Mouse (Mus musculus) heart, embryonic 15.5 days (tissue): ENCODE results near the gene Hipk1. TPM values are rescaled to one million over a fixed set of nuclear protein-coding genes. Genes with fewer than 3 reads are reported as not detected.

Experiments used
- ATAC-seq: fragments of 200-750 bp; cut with Nextera tagmentation; replicated peaks from 2 replicates; pipeline ENCODE4 v1.8.0; 2017; ENCODE audit warnings: low read depth, moderate TSS enrichment; ENCODE audit not compliant: insufficient number of reproducible peaks, insufficient read depth, low FRiP score
- H3K27ac ChIP-seq: fragments of 300-500 bp; sonication (generic); 2 replicates; pipeline ENCODE4 v1.5.1; 2015; ENCODE audit warnings: mild to moderate bottlenecking, inconsistent platforms
- H3K27me3 ChIP-seq: fragments of 300-500 bp; sonication (generic); 2 replicates; pipeline ENCODE4 v1.6.1; 2015; ENCODE audit warnings: inconsistent platforms
- H3K36me3 ChIP-seq: fragments of 300-500 bp; sonication (generic); 2 replicates; pipeline ENCODE4 v1.6.1; 2015; ENCODE audit warnings: mild to moderate bottlenecking, inconsistent platforms
- H3K4me1 ChIP-seq: fragments of 300-500 bp; sonication (generic); replicated peaks from 2 replicates; pipeline ENCODE4 v1.6.1; 2015; ENCODE audit warnings: inconsistent platforms
- H3K4me2 ChIP-seq: fragments of 300-500 bp; sonication (generic); 2 replicates; pipeline ENCODE4 v1.6.1; 2015; ENCODE audit warnings: inconsistent platforms, mild to moderate bottlenecking, moderate library complexity
- H3K4me3 ChIP-seq: fragments of 300-500 bp; sonication (generic); 2 replicates; pipeline ENCODE4 v1.5.1; 2015; ENCODE audit warnings: mild to moderate bottlenecking, inconsistent platforms
- H3K9ac ChIP-seq: fragments of 300-500 bp; sonication (generic); 2 replicates; pipeline ENCODE4 v1.6.1; 2015; ENCODE audit warnings: mild to moderate bottlenecking, inconsistent platforms
- H3K9me3 ChIP-seq: fragments of 300-500 bp; sonication (generic); replicated peaks from 2 replicates; pipeline ENCODE4 v1.6.1; 2016; ENCODE audit warnings: inconsistent platforms
- WGBS: fragments of 180-500 bp; shearing (Covaris S2); methylation state at CpG from one replicate; pipeline ENCODE4 v1.1.7; 2015; ENCODE audit warnings: mixed read lengths; 5-methylcytosine and 5-hydroxymethylcytosine counted together
- polyA plus RNA-seq: library from polyadenylated mRNA; unstranded; fragments of >200 nt; fragmentation: Nextera tagmentation; extraction: Ambion mirVana; gene quantifications from 2 replicates; pipeline ENCODE4 v1.2.1, GENCODE M21; 2015

Hipk1 gene
- polyA plus RNA-seq, 1 experiment from 2014 or later: 8.9 TPM

DNA sequence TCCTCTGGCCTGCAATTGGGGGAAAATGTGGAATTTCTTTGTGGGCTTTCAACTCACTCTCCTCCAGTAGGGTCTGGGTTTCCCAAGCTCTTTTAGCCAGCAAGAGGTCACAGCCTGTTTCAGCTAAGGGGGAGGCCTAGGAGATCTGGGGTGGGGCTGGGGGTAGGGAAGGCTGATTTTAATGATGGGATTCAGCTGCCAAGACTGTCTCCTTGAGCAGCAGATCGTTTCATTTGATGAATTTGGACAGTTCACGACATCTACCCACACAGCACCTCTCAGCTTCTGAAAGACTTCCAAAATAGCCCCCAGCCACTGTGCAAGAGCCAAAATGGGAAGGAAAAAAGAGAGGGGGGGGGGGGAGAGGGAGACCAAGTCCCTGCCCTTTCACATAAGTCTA is 58.2 kb downstream of the Hipk1 start:
- Histone ChIP-seq H3K9me3 (no peaks in the 10 kb centered on the region), H3K27ac (no peak overlapping the region), H3K9ac (no peak overlapping the region), H3K27me3 (no peaks in the 10 kb centered on the region; the same call in 1 of the 2 replicates), H3K36me3 (no peaks in the 10 kb centered on the region), H3K4me2 (no peak overlapping the region), H3K4me3 (no peak overlapping the region), H3K4me1 (peaks cover 50% of the 10 kb centered on the region)
- ATAC-seq: no peak
- 34% methylated on average over 2 of the region's 2 CpGs for WGBS

DNA sequence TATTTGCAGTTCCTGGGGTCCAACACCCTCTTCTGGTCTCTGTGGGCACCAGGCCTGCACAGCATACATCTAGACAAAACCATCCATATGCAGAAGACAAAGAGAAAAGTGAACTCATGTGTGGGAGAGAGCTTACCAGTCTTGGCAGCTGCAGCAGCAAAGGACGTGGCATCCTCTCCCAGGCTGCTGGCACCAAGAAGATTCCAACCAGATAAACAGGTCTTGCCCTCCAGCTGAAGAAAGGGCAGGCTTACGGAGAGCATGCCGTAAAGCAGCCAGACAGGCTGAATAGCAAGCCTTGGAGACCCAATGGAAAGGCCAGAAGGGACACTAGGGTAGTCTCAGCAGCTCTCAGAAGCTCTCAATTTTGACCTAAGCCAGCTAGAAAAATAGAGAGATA is 59.2 kb downstream of the Hipk1 start:
- ATAC-seq: no peak
- no peak overlapping the region for H3K4me3 ChIP-seq
- peaks cover 42% of the 10 kb centered on the region for H3K4me1 ChIP-seq
- H3K9me3 ChIP-seq: no peaks in the 10 kb centered on the region
- H3K27me3 ChIP-seq: no peaks in the 10 kb centered on the region; the same call in 1 of the 2 replicates
- H3K4me2 ChIP-seq: no peak overlapping the region
- no peak overlapping the region for H3K9ac ChIP-seq
- no peaks in the 10 kb centered on the region for H3K36me3 ChIP-seq
- no peak overlapping the region for H3K27ac ChIP-seq
- 88% methylated on average over 3 of the region's 3 CpGs for WGBS

DNA sequence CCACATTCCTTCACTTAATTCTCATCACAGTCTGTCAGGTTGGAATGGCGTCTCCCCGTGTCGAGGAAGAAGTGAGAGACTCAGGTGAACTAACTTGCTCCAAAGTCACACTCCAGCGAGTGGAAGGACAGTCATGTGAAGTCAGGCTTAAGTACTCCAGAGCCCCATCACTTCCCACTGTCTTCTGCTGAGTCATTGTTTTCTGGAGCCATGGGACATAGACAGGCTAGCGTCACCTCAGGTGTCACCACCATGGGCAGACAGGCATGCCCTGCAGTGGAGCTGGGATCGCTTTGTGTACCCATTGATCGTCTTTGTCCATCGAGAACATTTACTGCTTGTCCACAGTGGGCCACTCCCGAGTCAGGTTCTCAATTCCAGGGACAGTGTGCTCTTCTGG is 61.5 kb downstream of the Hipk1 start:
- WGBS: 76% methylated on average over 9 of the region's 9 CpGs
- no peak for ATAC-seq
- H3K36me3 ChIP-seq: no peaks in the 10 kb centered on the region

DNA sequence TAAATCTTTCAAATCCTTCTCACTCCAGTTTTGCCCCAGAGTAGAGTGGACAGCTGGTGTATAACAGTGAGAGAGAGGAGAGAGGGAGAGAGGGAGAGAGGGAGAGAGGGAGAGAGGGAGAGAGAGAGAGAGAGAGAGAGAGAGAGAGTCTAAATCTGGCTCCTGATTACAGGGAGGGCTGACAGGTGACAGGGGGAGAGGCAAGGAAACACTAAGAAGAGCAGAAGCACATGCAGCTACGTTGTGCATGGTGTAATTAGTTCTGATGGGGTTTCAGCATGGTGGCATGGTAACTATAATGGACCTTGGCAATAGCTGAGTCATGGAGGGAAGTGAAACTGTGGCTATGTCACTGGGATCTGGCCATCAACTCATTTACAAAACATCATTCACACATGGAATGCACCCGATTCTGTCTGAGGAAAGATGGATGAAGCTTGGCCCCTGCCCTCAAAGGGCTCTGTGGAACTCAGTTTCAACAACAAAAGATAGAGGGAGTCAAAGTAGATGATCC is 63.5 kb downstream of the Hipk1 start:
- ATAC-seq: no peak
- Histone ChIP-seq H3K4me1 (0 out of 2 replicates have a peak, but pooled peaks cover 4% of the 10 kb centered on the region), H3K27me3 (no peaks in the 10 kb centered on the region), H3K27ac (no peak overlapping the region), H3K4me2 (no peak overlapping the region), H3K36me3 (no peaks in the 10 kb centered on the region), H3K9me3 (no peaks in the 10 kb centered on the region), H3K4me3 (no peak overlapping the region), H3K9ac (no peak overlapping the region)
- 34% methylated on average over 2 of the region's 2 CpGs for WGBS

More for the DNA sequence above, 61.5 kb downstream of the Hipk1 start:
- H3K27ac ChIP-seq: no peak overlapping the region
- peaks cover 19% of the 10 kb centered on the region for H3K4me1 ChIP-seq
- no peak overlapping the region for H3K9ac ChIP-seq
- H3K4me3 ChIP-seq: no peak overlapping the region
- H3K9me3 ChIP-seq: no peaks in the 10 kb centered on the region
- H3K27me3 ChIP-seq: no peaks in the 10 kb centered on the region; the same call in 1 of the 2 replicates
- no peak overlapping the region for H3K4me2 ChIP-seq

- no peak overlapping the region for H3K9ac ChIP-seq
- WGBS: 55% methylated on average over 3 of the region's 3 CpGs
- H3K4me1 ChIP-seq: 0 out of 2 replicates have a peak, but pooled peaks cover 2% of the 10 kb centered on the region
- no peaks in the 10 kb centered on the region for H3K36me3 ChIP-seq
- no peak overlapping the region for H3K27ac ChIP-seq
- H3K27me3 ChIP-seq: no peaks in the 10 kb centered on the region
- ATAC-seq: no peak
- H3K4me3 ChIP-seq: no peak overlapping the region
- no peak overlapping the region for H3K4me2 ChIP-seq
- no peaks in the 10 kb centered on the region for H3K9me3 ChIP-seq
These were observed 64.7 kb downstream of the Hipk1 start for GRCm38 (mm10) chr3:103726642-103727041.

GRCm38 (mm10) chr3:103724137-103724536 is 67.2 kb downstream of the Hipk1 start:
- no peak overlapping the region for H3K4me3 ChIP-seq
- no peak overlapping the region for H3K27ac ChIP-seq
- ATAC-seq: no peak
- no peaks in the 10 kb centered on the region for H3K9me3 ChIP-seq
- H3K9ac ChIP-seq: no peak overlapping the region
- H3K4me1 ChIP-seq: 0 out of 2 replicates have a peak, but pooled peaks cover 2% of the 10 kb centered on the region
- no peaks in the 10 kb centered on the region for H3K27me3 ChIP-seq
- no peaks in the 10 kb centered on the region for H3K36me3 ChIP-seq
- WGBS: 28% methylated on average over 3 of the region's 3 CpGs
- no peak overlapping the region for H3K4me2 ChIP-seq

GRCm38 (mm10) chr3:103718728-103719127 is 72.6 kb downstream of the Hipk1 start:
- Histone ChIP-seq H3K36me3 (no peaks in the 10 kb centered on the region), H3K27ac (no peak overlapping the region), H3K4me1 (peaks cover 7% of the 10 kb centered on the region; the same call in 1 of the 2 replicates), H3K9me3 (no peaks in the 10 kb centered on the region), H3K27me3 (no peaks in the 10 kb centered on the region), H3K9ac (no peak overlapping the region), H3K4me3 (no peak overlapping the region), H3K4me2 (no peak overlapping the region)
- WGBS: 82% methylated on average over 4 of the region's 4 CpGs
- no peak for ATAC-seq

GRCm38 (mm10) chr3:103716774-103717760 is 74.3 kb downstream of the Hipk1 start:
- H3K36me3 ChIP-seq: no peaks in the 10 kb centered on the region
- no peaks in the 10 kb centered on the region for H3K9me3 ChIP-seq
- H3K4me1 ChIP-seq: peaks cover 7% of the 10 kb centered on the region; the same call in 1 of the 2 replicates
- H3K27ac ChIP-seq: peak overlapping the region; percentile 34; the same call in 1 of the 2 replicates
- no peaks in the 10 kb centered on the region for H3K27me3 ChIP-seq
- no peak overlapping the region for H3K4me3 ChIP-seq
- no peak for ATAC-seq
- WGBS: 50% methylated on average over 15 of the region's 15 CpGs
- no peak overlapping the region for H3K4me2 ChIP-seq
- no peak overlapping the region for H3K9ac ChIP-seq

GRCm38 (mm10) chr3:103715762-103716693 is 75.3 kb downstream of the Hipk1 start:
- no peaks in the 10 kb centered on the region for H3K27me3 ChIP-seq
- WGBS: 45% methylated on average over 11 of the region's 11 CpGs
- no peak; the same call in 1 of the 2 replicates for ATAC-seq
- no peak overlapping the region for H3K27ac ChIP-seq
- H3K9ac ChIP-seq: no peak overlapping the region
- no peaks in the 10 kb centered on the region for H3K9me3 ChIP-seq
- H3K4me1 ChIP-seq: peaks cover 7% of the 10 kb centered on the region; the same call in 1 of the 2 replicates
- no peak overlapping the region for H3K4me2 ChIP-seq
- no peak overlapping the region for H3K4me3 ChIP-seq
- no peaks in the 10 kb centered on the region for H3K36me3 ChIP-seq

DNA sequence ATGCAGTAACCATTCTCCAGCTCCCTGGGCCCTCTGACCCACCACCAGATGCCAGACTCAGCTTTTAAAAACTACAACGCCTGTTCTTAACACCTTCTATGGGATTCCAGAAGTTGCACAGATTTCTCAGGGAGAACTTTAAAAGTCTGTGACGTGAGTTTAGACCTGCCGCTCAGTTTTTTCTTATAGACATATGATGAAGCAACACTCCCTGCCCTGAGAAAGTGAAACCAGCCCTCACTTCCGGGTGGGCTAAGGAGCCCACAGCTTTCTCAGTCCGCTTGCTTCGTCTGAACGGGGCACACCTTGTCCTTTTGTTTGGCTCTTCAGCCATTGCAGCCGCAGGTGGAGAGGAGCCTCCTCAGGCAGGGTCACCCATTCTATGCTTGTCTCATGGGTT is 76.4 kb downstream of the Hipk1 start:
- H3K4me3 ChIP-seq: no peak overlapping the region
- H3K27me3 ChIP-seq: no peaks in the 10 kb centered on the region
- no peaks in the 10 kb centered on the region for H3K9me3 ChIP-seq
- no peak overlapping the region for H3K4me2 ChIP-seq
- H3K9ac ChIP-seq: no peak overlapping the region
- 79% methylated on average over 8 of the region's 8 CpGs for WGBS
- peaks cover 7% of the 10 kb centered on the region; the same call in 1 of the 2 replicates for H3K4me1 ChIP-seq
- no peaks in the 10 kb centered on the region for H3K36me3 ChIP-seq
- no peak for ATAC-seq
- H3K27ac ChIP-seq: no peak overlapping the region
